Mouse (Mus musculus): ENCODE measurements around the gene Gdf3. TPM values are rescaled to one million over a fixed set of nuclear protein-coding genes. Genes with fewer than 3 reads are reported as not detected.

Gdf3 gene
- total and polyA plus RNA-seq, 2 experiments, result 0.05 TPM; not detected in 1

DNA sequence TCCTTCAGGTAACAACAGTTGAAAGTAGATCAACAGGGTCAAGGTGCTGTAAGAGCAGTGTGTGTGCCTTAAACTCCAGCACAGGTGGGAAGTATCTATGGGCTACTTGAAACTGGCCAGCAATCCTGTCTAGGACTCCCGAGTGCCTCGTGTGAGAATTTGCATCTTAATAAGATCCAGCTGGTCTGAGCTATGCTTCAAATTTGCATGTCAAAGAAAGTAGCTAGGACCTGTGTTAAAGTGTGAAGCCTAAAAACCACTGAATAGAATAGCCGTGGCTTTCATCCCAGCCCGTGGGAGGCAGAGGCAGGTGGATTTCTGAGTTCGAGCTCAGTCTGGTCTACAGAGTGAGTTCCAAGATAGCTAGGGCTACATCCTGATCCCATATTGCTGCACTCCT, 14.6 kb upstream of the Gdf3 start:
- 52% methylated on average over 5 of the region's 5 CpGs for WGBS
- H3K27ac ChIP-seq (replicated peaks; ENCODE audit: insufficient read depth, low read depth, low read length), result peak overlapping the region; percentile 87
- H3K4me1 ChIP-seq (ENCODE audit: control insufficient read depth, insufficient read depth, low read length), result peaks cover 12% of the 10 kb centered on the region
- no peak for TF ChIP-seq POLR2A (IDR thresholded peaks at IDR 0.05; ENCODE audit: extremely low read depth, insufficient read depth, low read length)
- no peak for TF ChIP-seq CTCF (IDR thresholded peaks at IDR 0.05; ENCODE audit: low read depth, low read length)
- no peaks in the 10 kb centered on the region for H3K36me3 ChIP-seq (ENCODE audit: control insufficient read depth, insufficient read depth, low read length)
- H3K27me3 ChIP-seq (ENCODE audit: control insufficient read depth, insufficient read depth, low read length), result no peaks in the 10 kb centered on the region
- H3K4me3 ChIP-seq (ENCODE audit: insufficient read depth, low read depth, low read length), result no peak overlapping the region
- DNase-seq (ENCODE audit: extremely low read depth, low read depth, low spot score), result no peak
- H3K79me2 ChIP-seq (ENCODE audit: control insufficient read depth, insufficient read depth, low read length), result no peaks in the 10 kb centered on the region
- H3K9ac ChIP-seq (ENCODE audit: low read depth, low read length), result no peak overlapping the region

DNA sequence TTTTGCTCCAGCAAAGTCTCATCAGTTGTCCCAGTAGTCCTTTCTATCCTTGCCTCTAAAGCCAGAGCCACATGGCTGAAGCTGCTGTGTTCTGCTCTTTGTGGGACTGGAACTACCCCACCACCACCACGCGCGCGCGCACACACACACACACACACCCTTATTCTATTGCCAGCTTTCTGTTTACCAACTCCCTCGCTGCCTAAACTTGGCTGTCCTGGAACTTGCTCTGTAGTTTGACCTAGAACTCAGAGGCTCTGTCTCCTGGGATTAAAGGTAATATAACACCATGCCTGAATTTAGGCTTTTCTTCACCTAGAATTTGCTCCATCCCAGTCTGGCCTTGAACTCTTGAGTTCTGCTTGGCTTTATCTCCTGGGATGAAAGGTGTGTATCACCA, 11.2 kb upstream of the Gdf3 start:
- Histone ChIP-seq H3K27me3 (ENCODE audit: control insufficient read depth, insufficient read depth, low read length) (no peaks in the 10 kb centered on the region), H3K27ac (replicated peaks; ENCODE audit: insufficient read depth, low read depth, low read length) (no peak overlapping the region; the same call in 1 of the 2 replicates), H3K36me3 (ENCODE audit: control insufficient read depth, insufficient read depth, low read length) (no peaks in the 10 kb centered on the region), H3K9ac (ENCODE audit: low read depth, low read length) (no peak overlapping the region), H3K79me2 (ENCODE audit: control insufficient read depth, insufficient read depth, low read length) (no peaks in the 10 kb centered on the region), H3K4me3 (ENCODE audit: insufficient read depth, low read depth, low read length) (no peak overlapping the region), H3K4me1 (ENCODE audit: control insufficient read depth, insufficient read depth, low read length) (peaks cover 15% of the 10 kb centered on the region)
- peak; percentile 90 for DNase-seq (ENCODE audit: extremely low read depth, low read depth, low spot score)
- 31% methylated on average over 6 of the region's 6 CpGs for WGBS
- TF ChIP-seq POLR2A (IDR thresholded peaks at IDR 0.05; ENCODE audit: extremely low read depth, insufficient read depth, low read length) (no peak), CTCF (IDR thresholded peaks at IDR 0.05; ENCODE audit: low read depth, low read length) (no peak)

DNA sequence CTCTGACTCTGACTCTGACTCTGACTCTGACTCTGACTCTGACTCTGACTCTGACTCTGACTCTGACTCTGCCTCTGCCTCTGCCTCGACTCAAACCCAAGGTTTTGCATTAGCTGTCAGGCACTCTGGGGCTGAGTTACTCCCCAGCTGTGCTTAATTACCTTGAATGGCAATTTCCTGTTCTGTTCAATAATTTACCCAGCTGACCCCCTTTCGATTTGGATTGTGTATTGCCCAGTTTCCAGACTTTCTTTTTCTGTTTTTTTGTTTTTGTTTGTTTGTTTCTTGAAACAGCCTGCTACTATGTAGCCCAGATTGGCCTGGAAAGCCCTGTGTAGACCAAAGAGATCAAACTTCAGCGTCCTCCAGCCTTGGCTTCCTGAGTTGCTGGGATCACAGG, 6.1 kb upstream of the Gdf3 start:
- DNase-seq (ENCODE audit: extremely low read depth, low read depth, low spot score), result peak; percentile 57
- Histone ChIP-seq H3K4me3 (ENCODE audit: insufficient read depth, low read depth, low read length) (no peak overlapping the region), H3K27me3 (ENCODE audit: control insufficient read depth, insufficient read depth, low read length) (peaks cover 3% of the 10 kb centered on the region; the same call in 1 of the 2 replicates), H3K27ac (replicated peaks; ENCODE audit: insufficient read depth, low read depth, low read length) (peak overlapping the region; percentile 44; the same call in 1 of the 2 replicates), H3K36me3 (ENCODE audit: control insufficient read depth, insufficient read depth, low read length) (no peaks in the 10 kb centered on the region), H3K79me2 (ENCODE audit: control insufficient read depth, insufficient read depth, low read length) (no peaks in the 10 kb centered on the region), H3K4me1 (ENCODE audit: control insufficient read depth, insufficient read depth, low read length) (peaks cover 7% of the 10 kb centered on the region), H3K9ac (ENCODE audit: low read depth, low read length) (no peak overlapping the region)
- no peak for TF ChIP-seq POLR2A (IDR thresholded peaks at IDR 0.05; ENCODE audit: extremely low read depth, insufficient read depth, low read length)
- TF ChIP-seq CTCF (IDR thresholded peaks at IDR 0.05; ENCODE audit: low read depth, low read length), result no peak
- WGBS, result 21% methylated on average over 3 of the region's 3 CpGs

DNA sequence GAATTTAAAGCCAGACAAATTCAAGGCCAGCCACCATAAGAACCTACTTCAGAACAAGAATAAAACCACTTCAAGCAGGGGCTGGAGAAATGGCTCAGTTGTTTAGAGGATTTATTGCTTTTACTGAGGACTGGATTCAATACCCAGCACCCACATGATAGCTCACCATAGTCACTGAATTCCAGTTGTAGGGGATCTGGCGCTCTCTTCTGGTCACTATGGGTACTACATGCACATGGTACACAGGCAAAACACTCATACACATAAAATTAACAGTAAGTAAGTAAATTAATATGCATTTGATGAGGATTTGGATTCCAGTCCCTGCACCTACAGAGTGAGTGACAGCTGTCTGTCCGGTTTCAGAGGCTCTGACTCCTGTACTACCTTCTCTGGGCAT, 4.2 kb upstream of the Gdf3 start:
- H3K4me1 ChIP-seq (ENCODE audit: control insufficient read depth, insufficient read depth, low read length), result peaks cover 5% of the 10 kb centered on the region
- no peak for DNase-seq (ENCODE audit: extremely low read depth, low read depth, low spot score)
- H3K9ac ChIP-seq (ENCODE audit: low read depth, low read length), result no peak overlapping the region
- no peaks in the 10 kb centered on the region for H3K36me3 ChIP-seq (ENCODE audit: control insufficient read depth, insufficient read depth, low read length)
- no peak overlapping the region for H3K4me3 ChIP-seq (ENCODE audit: insufficient read depth, low read depth, low read length)
- no peak overlapping the region for H3K27ac ChIP-seq (replicated peaks; ENCODE audit: insufficient read depth, low read depth, low read length)
- H3K27me3 ChIP-seq (ENCODE audit: control insufficient read depth, insufficient read depth, low read length), result peaks cover 3% of the 10 kb centered on the region; the same call in 1 of the 2 replicates
- no peaks in the 10 kb centered on the region for H3K79me2 ChIP-seq (ENCODE audit: control insufficient read depth, insufficient read depth, low read length)
- peak; percentile 54 for TF ChIP-seq CTCF (IDR thresholded peaks at IDR 0.05; ENCODE audit: low read depth, low read length)
- TF ChIP-seq POLR2A (IDR thresholded peaks at IDR 0.05; ENCODE audit: extremely low read depth, insufficient read depth, low read length), result no peak
- WGBS, result 82% methylated on average over 2 of the region's 2 CpGs

DNA sequence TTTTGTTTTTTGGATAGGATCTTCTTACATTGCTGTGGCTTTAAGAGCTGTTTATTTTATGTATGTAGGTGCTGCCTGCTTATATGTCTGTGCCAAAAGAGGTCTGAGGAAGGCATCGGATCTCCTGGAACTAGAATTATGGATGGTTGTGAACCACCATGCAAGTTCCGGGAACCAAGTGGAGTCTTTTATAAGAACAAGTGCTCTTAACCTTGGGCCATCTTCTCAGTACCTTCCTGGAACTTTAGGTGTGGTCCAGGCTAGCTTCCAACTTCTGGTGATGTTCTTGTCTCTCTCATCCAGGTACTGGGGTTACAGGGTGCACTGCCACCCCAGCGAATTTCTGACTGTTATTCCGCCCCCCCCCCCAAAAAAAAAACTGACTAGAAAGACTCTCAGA, 2.5 kb upstream of the Gdf3 start:
- Histone ChIP-seq H3K79me2 (ENCODE audit: control insufficient read depth, insufficient read depth, low read length) (no peaks in the 10 kb centered on the region), H3K27ac (replicated peaks; ENCODE audit: insufficient read depth, low read depth, low read length) (no peak overlapping the region), H3K36me3 (ENCODE audit: control insufficient read depth, insufficient read depth, low read length) (no peaks in the 10 kb centered on the region), H3K4me1 (ENCODE audit: control insufficient read depth, insufficient read depth, low read length) (peaks cover 5% of the 10 kb centered on the region), H3K27me3 (ENCODE audit: control insufficient read depth, insufficient read depth, low read length) (peaks cover 3% of the 10 kb centered on the region; the same call in 1 of the 2 replicates), H3K4me3 (ENCODE audit: insufficient read depth, low read depth, low read length) (no peak overlapping the region), H3K9ac (ENCODE audit: low read depth, low read length) (no peak overlapping the region)
- 89% methylated on average over 4 of the region's 4 CpGs for WGBS
- no peak for DNase-seq (ENCODE audit: extremely low read depth, low read depth, low spot score)
- no peak for TF ChIP-seq POLR2A (IDR thresholded peaks at IDR 0.05; ENCODE audit: extremely low read depth, insufficient read depth, low read length)
- no peak for TF ChIP-seq CTCF (IDR thresholded peaks at IDR 0.05; ENCODE audit: low read depth, low read length)

DNA sequence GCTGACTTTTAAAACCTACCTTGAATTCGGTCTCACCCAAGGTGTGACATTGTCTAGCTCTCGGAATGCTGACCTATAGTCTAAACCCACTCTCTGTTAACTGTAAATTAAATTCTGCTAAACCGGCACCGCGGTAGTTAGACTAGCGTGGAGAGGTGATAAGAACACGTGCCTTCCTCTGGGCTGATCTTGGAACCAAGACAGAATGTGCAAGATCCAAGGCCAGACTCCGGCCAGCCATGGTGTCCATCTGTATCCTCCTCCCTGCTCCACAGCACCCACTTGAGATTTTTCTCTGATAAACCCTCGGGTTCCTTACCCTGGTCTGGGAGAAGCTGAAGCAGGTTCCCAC, 534 bp downstream of the Gdf3 start:
- no peaks in the 10 kb centered on the region for H3K79me2 ChIP-seq (ENCODE audit: control insufficient read depth, insufficient read depth, low read length)
- WGBS, result 49% methylated on average over 9 of the region's 9 CpGs
- no peak for TF ChIP-seq CTCF (IDR thresholded peaks at IDR 0.05; ENCODE audit: low read depth, low read length)
- no peak for TF ChIP-seq POLR2A (IDR thresholded peaks at IDR 0.05; ENCODE audit: extremely low read depth, insufficient read depth, low read length)
- no peak overlapping the region for H3K9ac ChIP-seq (ENCODE audit: low read depth, low read length)
- no peak overlapping the region for H3K27ac ChIP-seq (replicated peaks; ENCODE audit: insufficient read depth, low read depth, low read length)
- DNase-seq (ENCODE audit: extremely low read depth, low read depth, low spot score), result no peak
- H3K4me3 ChIP-seq (ENCODE audit: insufficient read depth, low read depth, low read length), result no peak overlapping the region
- H3K4me1 ChIP-seq (ENCODE audit: control insufficient read depth, insufficient read depth, low read length), result no peaks in the 10 kb centered on the region
- no peaks in the 10 kb centered on the region; the same call in 1 of the 2 replicates for H3K27me3 ChIP-seq (ENCODE audit: control insufficient read depth, insufficient read depth, low read length)
- no peaks in the 10 kb centered on the region for H3K36me3 ChIP-seq (ENCODE audit: control insufficient read depth, insufficient read depth, low read length)
